Mouse (Mus musculus) midbrain, embryonic 12.5 days (tissue): ENCODE measurements around the gene H2al2a. TPM values are rescaled to one million over a fixed set of nuclear protein-coding genes. Genes with fewer than 3 reads are reported as not detected.
A peak's percentile ranks its signal among the peaks of the same experiment; 100 is the strongest.

Source experiments
- ATAC-seq: fragments of 200-750 bp; cut with Nextera tagmentation; 2 replicates; pipeline ENCODE4 v1.8.0; 2017; ENCODE audit warnings: low read depth, moderate TSS enrichment, moderate library complexity; ENCODE audit not compliant: low FRiP score
- H3K27ac ChIP-seq: fragments of 300-500 bp; sonication (generic); replicated peaks from 2 replicates; pipeline ENCODE4 v1.5.1; 2016; ENCODE audit warnings: mild to moderate bottlenecking
- H3K27me3 ChIP-seq: fragments of 300-500 bp; sonication (generic); 2 replicates; pipeline ENCODE4 v1.6.1; 2016; ENCODE audit warnings: mild to moderate bottlenecking
- H3K36me3 ChIP-seq: fragments of 300-500 bp; sonication (generic); 2 replicates; pipeline ENCODE4 v1.6.1; 2016
- H3K4me1 ChIP-seq: fragments of 300-500 bp; sonication (generic); 2 replicates; pipeline ENCODE4 v1.6.1; 2016
- H3K4me2 ChIP-seq: fragments of 300-500 bp; sonication (generic); replicated peaks from 2 replicates; pipeline ENCODE4 v1.6.1; 2016; ENCODE audit warnings: mild to moderate bottlenecking, moderate library complexity
- H3K4me3 ChIP-seq: fragments of 300-500 bp; sonication (generic); 2 replicates; pipeline ENCODE4 v1.5.1; 2016; ENCODE audit warnings: mild to moderate bottlenecking
- H3K9ac ChIP-seq: fragments of 300-500 bp; sonication (generic); replicated peaks from 2 replicates; pipeline ENCODE4 v1.6.1; 2016; ENCODE audit warnings: mild to moderate bottlenecking, moderate library complexity
- H3K9me3 ChIP-seq: fragments of 300-500 bp; sonication (generic); 2 replicates; pipeline ENCODE4 v1.6.1; 2016; ENCODE audit warnings: mild to moderate bottlenecking
- WGBS: fragments of 180-500 bp; shearing (Covaris S2); methylation state at CpG from one replicate; pipeline ENCODE4 v1.1.7; 2016; 5-methylcytosine and 5-hydroxymethylcytosine counted together
- polyA plus RNA-seq: library from polyadenylated mRNA; unstranded; fragments of >200 nt; fragmentation: Nextera tagmentation; extraction: Ambion mirVana; gene quantifications from 2 replicates; pipeline ENCODE4 v1.2.1, GENCODE M21; 2016

H2al2a gene
- polyA plus RNA-seq, 1 experiment from 2014 or later, result not detected

GRCm38 (mm10) chr2:18034371-18035250 lies 37.9 kb upstream of the H2al2a start:
- H3K9me3 ChIP-seq, result no peaks in the 10 kb centered on the region
- H3K4me1 ChIP-seq, result peaks cover 81% of the 10 kb centered on the region
- peak overlapping the region; percentile 86 for H3K27ac ChIP-seq
- no peaks in the 10 kb centered on the region for H3K36me3 ChIP-seq
- no peak for ATAC-seq
- peak overlapping the region; percentile 83; the same call in 1 of the 2 replicates for H3K9ac ChIP-seq
- H3K27me3 ChIP-seq, result no peaks in the 10 kb centered on the region
- H3K4me3 ChIP-seq, result no peak overlapping the region
- peak overlapping the region; percentile 86 for H3K4me2 ChIP-seq
- 12% methylated on average over 10 of the region's 10 CpGs for whole genome bisulfite sequencing

DNA sequence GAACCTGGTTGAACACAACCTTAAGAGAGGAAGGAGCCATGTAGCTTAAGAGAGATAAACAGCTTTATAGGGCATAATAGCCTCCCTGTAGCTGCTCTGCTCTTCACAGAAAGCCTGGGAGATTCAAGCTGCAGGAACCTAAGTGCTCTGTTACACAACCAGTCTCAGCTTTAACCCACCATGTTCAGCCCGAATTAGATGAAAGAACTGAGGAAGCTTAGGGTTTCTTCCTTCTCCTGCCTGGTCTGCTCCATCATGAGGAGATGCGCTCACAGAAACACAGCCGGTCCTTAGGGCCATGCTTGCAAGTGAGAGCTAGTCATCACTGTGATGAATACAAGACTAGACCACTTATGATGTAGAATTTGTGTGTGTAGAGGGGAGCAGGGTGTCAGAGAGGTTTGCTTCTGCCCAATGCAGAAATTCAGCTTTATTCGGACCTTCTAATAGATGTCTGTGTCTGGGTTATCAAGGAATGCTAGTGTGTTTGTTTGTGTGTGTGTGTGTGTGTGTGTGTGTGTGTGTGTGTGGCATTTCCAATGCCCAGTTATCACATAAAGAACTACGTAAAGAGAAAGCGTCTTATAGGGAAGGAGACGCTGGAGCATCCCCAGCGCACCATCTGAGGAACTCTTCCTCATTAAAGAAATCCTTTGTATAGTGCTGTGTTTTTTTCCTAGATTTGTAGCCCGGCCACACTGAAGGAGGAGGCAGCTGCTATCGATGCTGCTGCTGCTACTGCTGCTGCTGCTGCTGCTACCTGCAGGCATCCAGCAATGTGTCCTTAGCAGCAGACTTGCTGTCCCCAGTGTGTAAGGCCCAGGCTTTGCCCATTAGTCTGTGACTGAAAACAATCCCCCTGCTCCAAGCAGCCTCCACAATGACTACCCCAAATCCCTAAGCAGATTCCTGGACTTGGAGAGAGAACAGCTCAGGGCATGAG lies 36.7 kb upstream of the H2al2a start:
- H3K9me3 ChIP-seq, result no peaks in the 10 kb centered on the region
- H3K4me3 ChIP-seq, result peak overlapping the region; percentile 4; the same call in 1 of the 2 replicates
- ATAC-seq, result peak; percentile 17; the same call in 1 of the 2 replicates
- peak overlapping the region; percentile 86 for H3K4me2 ChIP-seq
- H3K27ac ChIP-seq, result peak overlapping the region; percentile 86
- 13% methylated on average over 10 of the region's 10 CpGs for WGBS
- no peaks in the 10 kb centered on the region for H3K27me3 ChIP-seq
- H3K4me1 ChIP-seq, result peaks cover 70% of the 10 kb centered on the region
- no peaks in the 10 kb centered on the region for H3K36me3 ChIP-seq
- peak overlapping the region; percentile 83 for H3K9ac ChIP-seq

- H3K9ac ChIP-seq, result peak overlapping the region; percentile 83
- H3K4me1 ChIP-seq, result peaks cover 61% of the 10 kb centered on the region
- H3K9me3 ChIP-seq, result no peaks in the 10 kb centered on the region
These were observed 35.8 kb upstream of the H2al2a start for GRCm38 (mm10) chr2:18032538-18032895.

GRCm38 (mm10) chr2:18031831-18032537 lies 35.2 kb upstream of the H2al2a start:
- Histone ChIP-seq H3K27ac (peak overlapping the region; percentile 86), H3K4me1 (peaks cover 58% of the 10 kb centered on the region)
- WGBS, result under 1% methylated on average over 32 of the region's 34 CpGs

More at GRCm38 (mm10) chr2:18032538-18032895, 35.8 kb upstream of the H2al2a start:
- H3K27ac ChIP-seq, result peak overlapping the region; percentile 86
- no peak for ATAC-seq
- peak overlapping the region; percentile 86 for H3K4me2 ChIP-seq
- 14% methylated on average over 5 of the region's 5 CpGs for WGBS
- H3K27me3 ChIP-seq, result no peaks in the 10 kb centered on the region
- H3K4me3 ChIP-seq, result peak overlapping the region; percentile 43; the same call in 1 of the 2 replicates
- no peaks in the 10 kb centered on the region for H3K36me3 ChIP-seq

GRCm38 (mm10) chr2:18031271-18031821 lies 34.6 kb upstream of the H2al2a start:
- Histone ChIP-seq H3K9ac (peak overlapping the region; percentile 83), H3K4me1 (peaks cover 60% of the 10 kb centered on the region), H3K9me3 (no peaks in the 10 kb centered on the region), H3K36me3 (no peaks in the 10 kb centered on the region), H3K4me3 (peak overlapping the region; percentile 43), H3K4me2 (peak overlapping the region; percentile 86), H3K27me3 (no peaks in the 10 kb centered on the region), H3K27ac (peak overlapping the region; percentile 86)
- 2% methylated on average over 26 of the region's 26 CpGs for WGBS
- no peak for ATAC-seq

More at GRCm38 (mm10) chr2:18031831-18032537, 35.2 kb upstream of the H2al2a start:
- ATAC-seq, result no peak
- Histone ChIP-seq H3K4me2 (peak overlapping the region; percentile 86), H3K36me3 (no peaks in the 10 kb centered on the region), H3K9me3 (no peaks in the 10 kb centered on the region), H3K9ac (peak overlapping the region; percentile 83), H3K27me3 (no peaks in the 10 kb centered on the region), H3K4me3 (peak overlapping the region; percentile 43)

GRCm38 (mm10) chr2:18030581-18030980 lies 33.8 kb upstream of the H2al2a start:
- no peaks in the 10 kb centered on the region for H3K36me3 ChIP-seq
- peak overlapping the region; percentile 86; the same call in 1 of the 2 replicates for H3K27ac ChIP-seq
- H3K9ac ChIP-seq, result 0 out of 2 replicates have a peak overlapping the region, but pooled peaks have one; percentile 51
- no peaks in the 10 kb centered on the region for H3K27me3 ChIP-seq
- H3K4me1 ChIP-seq, result peaks cover 66% of the 10 kb centered on the region
- 6% methylated on average over 8 of the region's 8 CpGs for WGBS
- H3K4me2 ChIP-seq, result peak overlapping the region; percentile 86
- ATAC-seq, result no peak
- H3K4me3 ChIP-seq, result peak overlapping the region; percentile 43
- H3K9me3 ChIP-seq, result no peaks in the 10 kb centered on the region

DNA sequence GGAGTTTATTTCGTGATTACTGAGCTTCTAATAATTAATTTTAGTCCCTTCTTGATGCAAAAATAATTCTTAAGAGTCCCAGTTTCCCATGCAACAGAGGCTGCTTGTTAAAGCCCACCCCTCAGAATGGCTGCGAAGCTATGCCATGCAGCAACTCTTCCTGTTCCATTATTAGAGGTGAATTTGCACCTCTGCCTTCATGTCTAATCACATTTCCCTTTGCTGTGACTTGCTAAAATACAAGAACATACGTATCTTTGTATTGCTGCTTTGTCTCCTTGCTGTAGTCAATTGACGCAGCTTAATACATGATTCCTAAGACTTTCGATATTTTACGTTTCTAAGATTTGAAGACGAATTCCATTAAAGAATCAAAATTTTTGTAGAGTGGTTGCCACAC lies 32.9 kb upstream of the H2al2a start:
- no peaks in the 10 kb centered on the region for H3K27me3 ChIP-seq
- WGBS, result 18% methylated on average over 7 of the region's 7 CpGs
- peak overlapping the region; percentile 86 for H3K4me2 ChIP-seq
- H3K9me3 ChIP-seq, result no peaks in the 10 kb centered on the region
- H3K27ac ChIP-seq, result peak overlapping the region; percentile 61; the same call in 1 of the 2 replicates
- H3K4me1 ChIP-seq, result peaks cover 63% of the 10 kb centered on the region
- no peaks in the 10 kb centered on the region for H3K36me3 ChIP-seq
- ATAC-seq, result no peak
- 0 out of 2 replicates have a peak overlapping the region, but pooled peaks have one; percentile 16 for H3K9ac ChIP-seq
- H3K4me3 ChIP-seq, result 0 out of 2 replicates have a peak overlapping the region, but pooled peaks have one; percentile 1

- H3K36me3 ChIP-seq, result no peaks in the 10 kb centered on the region
- H3K4me2 ChIP-seq, result peak overlapping the region; percentile 97
- peak overlapping the region; percentile 99 for H3K27ac ChIP-seq
- ATAC-seq, result peak; percentile 69
- H3K4me3 ChIP-seq, result peak overlapping the region; percentile 65
- H3K9ac ChIP-seq, result peak overlapping the region; percentile 94
- under 1% methylated on average over 59 of the region's 61 CpGs for WGBS
- H3K9me3 ChIP-seq, result no peaks in the 10 kb centered on the region
- peaks cover 50% of the 10 kb centered on the region for H3K4me1 ChIP-seq
- H3K27me3 ChIP-seq, result no peaks in the 10 kb centered on the region
These were observed 31.6 kb upstream of the H2al2a start for GRCm38 (mm10) chr2:18028140-18029021.

- Histone ChIP-seq H3K27ac (peak overlapping the region; percentile 99), H3K4me1 (peaks cover 43% of the 10 kb centered on the region), H3K9ac (peak overlapping the region; percentile 94), H3K9me3 (no peaks in the 10 kb centered on the region), H3K4me3 (peak overlapping the region; percentile 65), H3K36me3 (no peaks in the 10 kb centered on the region), H3K27me3 (no peaks in the 10 kb centered on the region), H3K4me2 (peak overlapping the region; percentile 97)
- peak; percentile 79 for ATAC-seq
- WGBS, result under 1% methylated on average over 44 of the region's 44 CpGs
These were observed 30.8 kb upstream of the H2al2a start for GRCm38 (mm10) chr2:18027448-18028139.
